ENCODE assay signal across 15 mouse cellular contexts in the genomic region with DNA sequence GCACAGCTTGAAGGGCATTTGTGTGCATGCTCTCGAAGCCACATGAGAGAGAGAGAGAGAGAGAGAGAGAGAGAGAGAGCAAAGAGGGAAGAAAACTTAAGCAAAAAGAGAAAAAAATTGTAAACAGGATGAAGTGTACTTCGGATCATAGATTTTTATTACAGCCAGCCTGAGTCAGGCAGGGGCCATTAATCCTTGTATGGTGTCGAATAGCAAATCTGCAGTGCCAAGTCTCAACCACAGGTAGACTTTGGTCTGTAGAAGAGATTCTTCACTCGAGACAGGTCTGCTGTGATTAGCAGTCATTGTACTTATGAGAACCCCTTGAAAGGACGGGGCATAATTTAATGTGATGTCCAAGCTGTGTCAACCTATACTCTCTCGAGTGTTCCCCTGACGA.
"Had no signal": no experiment of that assay in that cellular context is flagged by ENCODE, and none has a peak within 500 bp of the region (broad histone marks: within the 10 kb centered on the region; RNA-seq: fewer than 3 reads in every experiment).

No protein-coding gene starts in this region.

- H3K9me3 ChIP-seq: lung, embryonic 15.5 days; megakaryocyte, embryonic 14.5 days; midbrain, embryonic 13.5 days; midbrain, embryonic 15.5 days; neural tube, embryonic 12.5 days had no signal

- H3K27me3 ChIP-seq: lung, embryonic 15.5 days; midbrain, embryonic 13.5 days; midbrain, embryonic 15.5 days; neural tube, embryonic 12.5 days had no signal

- H3K27ac ChIP-seq: lung, embryonic 15.5 days; macrophage; midbrain, embryonic 13.5 days; midbrain, embryonic 15.5 days; neural tube, embryonic 12.5 days had no signal

- H3K36me3 ChIP-seq: midbrain, embryonic 13.5 days; midbrain, embryonic 15.5 days; neural tube, embryonic 12.5 days had no signal

- H3K4me1 ChIP-seq: lung, embryonic 15.5 days; megakaryocyte, embryonic 14.5 days; midbrain, embryonic 13.5 days; midbrain, embryonic 15.5 days; neural tube, embryonic 12.5 days had no signal

- DNase-seq: lung, adult 2 months; lung, postnatal 14 days; lung, postnatal 36 days; right cerebral cortex, postnatal 14 days; thymus, adult 18-20 months; thymus, postnatal 14 days; thymus, postnatal 36 days had no signal

- ATAC-seq: lung, postnatal 0 days; midbrain, embryonic 13.5 days; midbrain, embryonic 15.5 days had no signal

- H3K4me3 ChIP-seq: lung, embryonic 15.5 days; megakaryocyte, embryonic 14.5 days; midbrain, embryonic 13.5 days; midbrain, embryonic 15.5 days; neural tube, embryonic 12.5 days had no signal

- H3K9ac ChIP-seq: lung, embryonic 15.5 days; midbrain, embryonic 13.5 days; midbrain, embryonic 15.5 days; neural tube, embryonic 12.5 days had no signal

- H3K4me2 ChIP-seq: lung, embryonic 15.5 days; midbrain, embryonic 11.5 days; midbrain, embryonic 13.5 days; midbrain, embryonic 15.5 days; neural tube, embryonic 12.5 days had no signal
